Mouse (Mus musculus): ENCODE data around the gene Mob3b.

Mob3b gene

DNA sequence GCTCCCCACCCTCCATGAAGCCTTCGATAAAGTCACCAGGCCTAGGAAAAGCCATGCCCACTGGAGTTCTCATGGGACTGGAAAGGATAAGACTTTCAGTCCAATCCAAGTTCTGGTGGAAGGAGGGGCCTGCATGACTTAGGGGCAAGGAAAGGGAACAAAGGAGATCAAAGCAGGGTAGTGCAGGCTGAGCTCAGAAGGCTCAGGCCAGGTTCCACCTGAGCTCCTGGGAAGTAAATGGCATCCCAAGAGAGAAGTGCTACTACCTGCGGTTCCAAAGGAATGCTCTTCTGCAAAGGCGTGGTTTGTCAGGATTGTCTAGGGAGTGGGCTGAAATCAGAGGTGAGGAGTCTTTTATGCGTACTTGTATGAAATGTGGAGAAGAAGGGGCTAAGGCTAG is 44.8 kb downstream of the Mob3b start:
- no peak for DNase-seq

DNA sequence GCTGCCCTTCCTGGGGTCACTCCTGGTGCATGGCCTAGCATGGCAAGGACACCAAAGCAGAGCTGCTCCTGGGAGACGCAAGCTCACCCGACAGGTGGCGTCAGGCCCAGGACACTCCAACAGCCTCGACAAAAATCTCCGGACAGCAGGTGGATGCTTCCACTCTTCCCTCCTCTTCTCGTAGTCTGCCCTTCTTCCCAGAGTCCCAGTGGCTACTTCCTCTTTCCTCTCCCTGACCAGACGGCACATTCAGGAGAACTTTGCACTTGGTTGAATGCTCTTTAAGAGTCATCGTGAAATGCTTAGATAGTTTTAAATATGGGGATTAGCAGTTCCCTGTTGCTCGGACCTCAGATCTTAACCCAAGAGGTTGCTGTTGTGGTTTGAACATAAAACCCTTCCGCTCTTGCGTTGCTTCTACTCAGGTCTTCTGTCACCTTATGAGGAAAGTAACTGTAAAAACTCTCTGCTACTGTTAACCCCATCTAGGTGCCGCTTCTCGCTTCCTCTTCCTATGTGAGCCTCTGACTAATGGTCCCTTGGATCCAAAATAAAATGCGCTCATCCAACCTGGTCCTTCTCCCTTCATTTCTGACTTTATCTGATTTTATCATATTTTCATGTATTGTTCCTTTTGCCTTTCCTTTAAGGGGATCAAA is 52.0 kb downstream of the Mob3b start:
- no peak for DNase-seq

DNA sequence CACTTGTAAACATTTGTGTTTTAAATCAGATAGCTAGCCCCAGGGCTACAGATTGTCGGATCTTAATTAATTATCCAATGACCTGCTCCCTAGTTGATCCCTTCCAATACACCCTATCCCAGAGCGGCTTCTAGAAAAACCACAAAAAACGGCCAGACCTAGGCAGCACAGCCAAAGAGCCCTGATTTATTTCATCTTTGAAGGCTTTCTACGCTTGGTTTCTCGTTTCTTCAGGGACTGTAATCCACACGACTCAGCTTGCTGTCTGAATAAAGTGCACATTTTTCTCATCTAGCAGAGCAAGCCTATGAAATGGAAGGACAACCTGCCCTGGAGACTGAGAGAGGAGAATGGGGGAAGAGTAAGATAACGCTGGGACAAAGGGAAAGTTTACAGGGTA is 56.1 kb downstream of the Mob3b start:
- DNase-seq = no peak

DNA sequence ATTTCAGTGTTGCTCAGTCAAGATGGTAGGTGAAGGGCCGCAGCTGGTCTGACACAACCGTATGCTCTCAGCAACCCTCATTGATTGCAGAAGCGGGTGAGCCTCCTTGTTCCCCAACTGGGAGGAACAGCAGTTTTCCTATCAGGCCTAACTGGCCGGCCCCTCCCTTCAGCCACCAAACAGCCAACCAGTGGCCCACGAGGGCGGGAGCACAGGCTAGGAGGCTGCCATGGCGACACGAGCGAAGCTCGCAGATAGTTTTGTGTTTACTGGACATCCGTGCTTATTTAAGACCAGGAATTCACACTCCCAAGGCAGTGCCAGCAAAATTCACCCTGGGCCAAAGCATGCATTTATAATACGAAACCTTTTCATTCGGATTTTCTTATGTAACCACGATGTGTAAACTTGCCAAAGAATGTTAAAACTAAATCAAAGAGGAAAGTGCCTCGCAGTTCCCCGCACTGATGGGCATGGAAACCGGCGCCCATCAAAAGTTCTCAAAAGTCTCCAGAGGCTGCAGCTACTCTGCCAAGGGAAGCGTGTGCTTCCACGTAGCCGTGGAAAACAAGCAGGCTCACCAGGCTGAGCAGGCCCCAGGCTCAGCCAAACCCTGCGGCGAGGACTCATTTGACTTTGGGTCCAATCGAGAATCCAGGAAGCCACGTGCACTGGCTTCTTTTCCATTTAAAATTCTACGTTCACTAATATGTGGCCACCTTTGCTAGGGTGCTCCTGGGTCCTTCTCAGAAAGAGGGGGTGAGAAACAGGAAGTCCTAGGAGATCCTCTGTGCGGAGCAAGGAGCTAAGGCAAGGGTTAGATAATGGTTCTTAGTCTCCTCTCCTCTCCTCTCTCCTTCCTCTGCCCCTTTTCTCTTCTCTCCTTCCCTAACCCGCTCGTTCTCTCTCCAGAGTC is 57.2 kb downstream of the Mob3b start:
- peak; percentile 51 for DNase-seq

DNA sequence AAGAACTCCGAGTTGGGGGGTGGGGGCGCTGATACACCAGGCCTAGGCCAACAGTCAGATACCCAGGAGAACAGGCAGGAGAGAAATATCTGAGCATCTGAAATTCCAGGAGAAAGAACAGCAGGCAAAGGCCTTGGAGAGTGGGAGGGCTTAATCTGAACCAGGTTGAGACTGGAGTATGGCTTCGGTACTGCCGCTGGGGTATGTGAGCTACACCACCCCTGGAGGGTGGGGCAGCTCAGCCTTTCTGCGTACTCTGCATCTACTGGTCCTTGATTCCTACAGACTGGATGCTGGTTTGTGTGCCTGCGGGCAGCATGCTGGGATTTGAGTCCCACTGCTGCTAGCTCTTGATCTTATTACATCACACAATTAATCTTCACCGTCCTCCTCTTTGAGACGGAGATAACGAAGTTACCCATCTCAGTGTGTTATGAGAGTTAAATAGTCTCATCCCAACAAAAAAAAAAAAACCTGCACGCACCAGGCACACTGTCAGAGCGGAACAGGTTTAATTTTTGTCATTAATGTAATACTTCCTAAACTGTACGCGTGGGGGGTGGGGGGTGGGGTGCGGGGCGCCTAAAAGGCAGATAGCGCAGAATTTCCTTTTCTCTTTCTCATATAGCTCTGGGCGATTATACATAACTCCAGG is 57.9 kb downstream of the Mob3b start:
- no peak for DNase-seq

DNA sequence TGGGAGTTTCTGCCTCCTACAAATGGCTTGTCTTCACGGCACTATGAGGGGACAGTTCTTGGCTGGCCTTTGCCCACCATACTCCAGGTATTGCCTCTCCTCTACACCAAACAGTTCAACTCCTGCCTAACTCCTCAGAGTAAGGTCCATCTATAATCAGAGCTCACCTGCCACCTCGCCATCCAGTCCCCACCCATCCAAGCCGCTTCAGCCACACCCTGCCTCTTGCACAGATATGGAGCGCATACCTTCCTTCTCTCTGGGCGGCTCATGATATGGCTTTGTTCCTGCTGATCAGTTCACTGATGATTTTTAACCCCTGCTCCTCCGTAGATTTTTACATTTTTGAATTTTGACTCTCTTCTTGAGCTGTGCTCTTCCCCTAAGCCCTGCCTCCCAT is 58.7 kb downstream of the Mob3b start:
- no peak for DNase-seq

DNA sequence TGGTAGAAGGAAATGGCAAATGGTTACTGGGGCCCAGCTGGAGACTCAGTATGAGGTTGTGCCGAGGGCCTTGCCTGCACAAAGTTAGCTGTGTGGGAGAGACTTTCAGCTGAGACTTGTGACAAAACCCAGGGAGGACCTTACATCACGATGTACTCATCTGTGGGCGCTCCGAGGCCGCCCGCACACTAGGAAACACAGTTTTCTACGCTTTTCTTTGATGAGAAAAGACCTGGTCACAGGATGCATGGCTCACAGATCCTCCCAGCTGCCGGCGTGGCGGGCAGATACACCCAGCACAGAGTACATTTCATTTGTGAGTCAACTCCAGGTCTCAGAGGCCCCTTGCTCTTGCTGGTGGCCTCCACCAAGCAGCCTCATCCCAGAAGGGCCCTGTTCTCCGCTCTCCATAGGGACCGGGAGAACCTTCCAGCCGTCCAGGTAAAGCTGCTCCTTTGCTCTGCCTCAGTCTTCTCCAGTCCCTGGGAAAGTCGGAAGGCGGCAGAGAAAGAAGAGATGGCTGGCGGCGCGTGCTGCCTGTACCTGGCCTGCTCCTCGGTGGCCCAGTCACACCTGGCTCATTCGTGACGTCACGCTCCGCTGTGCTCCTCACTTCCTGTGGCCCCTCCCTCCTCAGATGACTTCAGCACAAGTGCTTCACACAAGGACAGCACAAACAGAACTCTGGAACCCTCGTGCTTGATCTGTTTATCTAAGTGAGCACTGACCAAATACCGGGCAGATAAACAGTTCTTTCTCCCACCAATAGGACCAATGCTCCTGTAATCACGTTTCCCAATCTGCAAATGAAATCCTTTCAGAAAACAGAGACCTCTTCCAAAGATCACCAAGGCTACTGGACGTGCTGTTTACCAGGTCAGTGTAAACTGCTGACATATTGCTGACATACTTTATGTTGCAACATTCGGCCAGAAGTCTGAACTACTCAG is 60.8 kb downstream of the Mob3b start:
- no peak for DNase-seq

DNA sequence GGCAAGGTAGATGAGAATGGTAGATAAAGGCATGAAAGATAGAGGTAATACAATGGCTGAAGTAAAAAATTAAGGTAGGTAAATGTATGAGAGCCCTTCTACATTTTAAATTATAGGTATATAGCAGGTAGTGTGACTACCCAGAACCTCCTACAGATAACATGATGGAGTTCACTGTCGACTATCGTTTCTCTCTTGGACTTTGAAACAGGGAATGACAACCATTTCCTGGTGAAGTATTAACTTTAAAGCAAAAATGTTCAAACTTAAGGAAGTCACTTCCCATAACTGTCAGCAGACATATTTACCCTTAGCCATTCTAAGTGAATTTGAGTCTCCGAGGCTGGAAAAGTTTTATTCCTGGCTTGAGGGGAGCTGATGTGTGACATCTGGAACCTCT is 64.8 kb downstream of the Mob3b start:
- DNase-seq = no peak

DNA sequence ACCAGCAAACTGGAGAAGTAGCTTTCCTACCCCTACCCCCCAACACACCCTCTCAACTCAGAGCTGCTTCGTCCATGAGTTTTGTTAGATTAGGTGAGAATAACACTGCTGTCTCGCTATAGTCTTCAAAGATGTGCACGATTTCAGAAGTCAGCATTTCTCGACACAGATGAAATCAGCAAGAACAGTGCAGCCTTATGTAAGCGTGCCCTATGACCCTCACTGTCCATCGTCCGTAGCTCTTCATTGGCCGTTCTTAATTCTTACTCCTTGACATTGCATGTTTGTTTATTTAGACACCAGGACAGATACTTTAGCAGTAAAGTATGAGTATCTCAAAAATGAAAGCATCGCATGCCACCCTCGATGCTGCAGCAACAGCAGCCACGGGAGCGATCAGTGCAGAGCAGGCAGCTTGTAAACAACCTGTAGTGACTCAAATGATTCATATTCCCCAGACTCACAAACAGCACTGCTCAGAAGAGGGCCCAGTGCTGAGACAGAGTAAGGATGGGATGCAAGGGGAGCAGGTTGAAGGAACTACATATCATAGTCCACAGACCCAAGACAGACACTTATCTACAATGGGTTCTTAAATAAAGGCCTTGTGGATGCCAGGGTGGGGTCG is 66.0 kb downstream of the Mob3b start:
- no peak for DNase-seq

DNA sequence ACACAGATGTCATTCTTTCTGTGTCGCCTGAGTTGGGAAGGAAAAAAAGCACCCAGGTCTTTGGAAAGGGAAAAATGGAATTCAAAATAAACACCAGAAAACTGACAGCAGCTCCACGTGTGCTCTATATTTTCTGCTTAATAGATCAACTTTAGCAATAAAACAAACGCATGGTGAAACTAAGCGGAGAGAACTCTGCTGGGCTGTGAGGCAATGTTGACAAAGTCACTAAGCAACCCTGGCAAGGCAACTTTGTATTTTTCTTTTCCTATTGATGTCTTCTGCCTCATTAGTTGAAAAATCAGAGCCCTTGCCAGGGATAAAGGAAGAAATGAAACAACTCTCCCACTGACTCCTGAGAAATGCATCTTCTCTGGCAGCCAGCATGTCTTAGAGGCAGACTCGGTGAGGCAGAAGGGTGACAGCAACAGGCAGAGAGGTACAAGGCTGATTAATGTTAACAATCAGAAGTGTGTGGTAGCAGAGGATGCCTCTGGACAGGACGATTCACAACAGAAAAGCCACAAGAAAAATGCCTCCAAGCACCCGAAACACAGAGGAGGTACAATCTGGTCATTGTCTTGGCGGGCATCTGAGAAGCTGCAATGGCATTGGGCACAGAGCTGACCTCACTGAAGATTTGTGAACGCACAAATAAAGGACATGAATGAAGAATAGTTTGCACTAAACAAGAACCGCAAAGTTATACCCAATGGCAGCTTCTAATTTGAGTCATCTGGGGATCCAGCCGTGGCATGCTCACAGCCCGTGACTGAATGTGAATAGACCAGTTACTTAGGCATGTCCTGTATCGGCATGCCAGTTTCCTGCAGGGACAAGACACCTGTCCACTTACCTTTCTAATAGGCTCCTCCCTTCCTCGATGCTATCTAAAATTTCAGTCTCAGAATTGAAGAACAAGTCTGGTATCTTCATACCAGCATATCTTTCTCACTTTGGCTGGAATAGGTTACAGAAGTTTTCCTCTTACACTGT is 67.7 kb downstream of the Mob3b start:
- DNase-seq = peak; percentile 11

DNA sequence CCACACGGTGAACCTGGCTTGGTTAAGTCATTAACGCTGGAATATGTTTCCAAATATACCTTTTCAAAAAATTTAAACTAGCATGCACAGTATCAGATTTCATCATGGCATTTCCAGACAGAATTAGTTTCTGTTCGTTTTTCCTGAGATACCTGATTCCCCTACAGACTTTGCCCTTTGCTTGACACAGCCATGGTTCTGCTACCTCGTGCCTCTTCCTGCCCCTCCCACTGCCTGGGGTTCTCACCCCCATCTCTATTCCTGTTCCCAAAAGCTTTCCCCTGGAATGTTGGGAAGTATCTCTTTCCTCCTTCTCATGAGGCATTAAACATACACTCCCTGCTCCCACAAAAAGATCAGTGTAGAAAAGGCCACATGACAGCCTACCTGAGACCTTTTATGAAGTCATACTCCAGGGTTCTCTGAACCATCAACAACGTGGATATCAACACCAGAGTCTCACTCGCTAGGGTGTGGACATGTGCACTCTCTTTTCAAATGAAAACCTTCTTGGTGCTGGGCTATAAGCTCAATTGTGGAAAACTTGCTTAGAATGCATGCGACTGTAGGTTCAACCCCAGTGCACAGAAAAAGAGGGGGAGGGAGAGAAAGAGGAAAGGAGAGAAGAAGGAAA is 71.1 kb downstream of the Mob3b start:
- DNase-seq = no peak

DNA sequence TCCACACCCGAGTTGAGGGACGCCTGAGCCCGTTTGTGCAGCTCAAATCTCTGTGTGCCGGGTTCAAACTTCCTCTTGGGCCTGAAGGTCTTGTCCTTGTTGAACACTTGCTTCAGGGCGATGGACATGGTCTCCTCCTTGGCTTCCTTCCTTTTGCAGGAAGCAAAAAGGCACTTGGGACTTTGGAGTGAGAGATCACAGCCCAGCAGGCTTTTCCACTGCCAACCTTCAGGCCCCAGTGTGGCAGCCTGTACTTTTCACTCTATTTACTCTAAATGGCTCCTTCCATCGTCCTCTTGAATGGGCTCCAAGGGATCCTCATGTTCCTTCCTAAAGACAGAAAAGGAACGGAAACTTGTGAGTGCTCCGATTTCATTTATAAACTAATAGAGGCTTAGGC is 73.2 kb downstream of the Mob3b start:
- no peak for DNase-seq

DNA sequence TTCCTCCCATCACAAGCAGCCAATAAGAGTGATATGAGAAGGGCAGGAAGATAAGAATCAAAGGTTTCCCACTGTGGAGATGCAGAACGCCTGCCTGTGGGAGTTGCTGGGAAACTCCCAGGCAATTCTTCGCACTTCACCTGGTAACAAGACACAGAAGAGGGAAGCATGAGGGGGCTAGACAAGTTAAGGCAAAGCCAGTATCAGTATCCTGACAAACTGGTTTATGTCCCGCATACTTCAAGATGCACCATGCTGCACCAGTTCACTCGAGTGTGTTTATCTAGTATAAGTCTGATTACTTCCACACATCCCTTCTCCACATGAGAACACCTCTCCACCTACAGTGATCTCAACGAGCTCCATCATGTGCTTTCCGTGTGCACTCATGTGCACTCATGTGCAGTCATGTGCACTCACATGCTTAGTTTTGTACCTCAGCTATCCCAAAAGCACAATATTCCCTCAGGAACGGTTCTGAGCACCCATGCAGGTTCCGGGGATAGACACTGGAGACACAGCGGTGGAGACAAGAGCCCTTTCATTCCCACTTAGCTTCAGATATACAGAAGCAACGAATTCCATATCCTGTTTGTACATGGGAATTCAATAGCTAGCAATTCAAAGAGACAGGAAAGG is 74.7 kb downstream of the Mob3b start:
- DNase-seq = no peak

DNA sequence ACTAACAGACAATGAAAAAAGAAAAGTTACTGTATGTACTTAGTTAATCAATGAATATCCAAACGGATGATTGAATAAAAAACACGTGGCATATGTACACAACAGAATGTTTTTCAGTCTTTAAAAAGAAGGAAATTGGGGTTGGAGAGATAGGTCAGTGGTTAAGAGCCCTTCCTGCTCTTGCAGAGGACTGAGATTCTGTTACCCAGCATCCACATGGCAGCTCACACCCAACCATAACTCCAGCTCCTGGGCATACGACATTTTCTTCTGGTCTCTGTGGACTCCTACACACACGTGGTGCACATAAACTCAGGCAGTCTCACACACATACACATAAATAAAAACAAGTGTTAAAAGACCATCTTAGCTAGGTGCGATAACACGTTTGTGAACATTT is 77.0 kb downstream of the Mob3b start:
- DNase-seq = no peak

DNA sequence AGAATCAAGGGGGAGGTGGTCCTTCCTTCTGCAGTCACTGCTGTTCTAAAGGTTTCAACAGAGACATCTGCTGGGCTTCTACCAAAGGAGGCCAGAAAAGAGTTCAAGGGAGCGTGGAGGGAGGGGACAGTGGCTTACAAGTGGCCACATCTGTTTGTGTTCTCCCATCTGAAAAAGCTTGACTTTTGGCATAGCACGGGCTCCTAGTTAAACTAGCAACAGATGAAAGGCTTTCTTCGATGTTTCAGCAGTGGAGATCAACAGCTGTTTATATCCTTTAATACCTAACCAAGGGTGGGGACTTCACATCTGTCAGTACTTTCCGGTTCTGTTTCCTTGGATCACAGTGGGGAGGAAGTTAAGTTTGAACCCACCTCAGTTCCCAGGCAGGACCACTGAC is 88.5 kb downstream of the Mob3b start:
- no peak for DNase-seq

DNA sequence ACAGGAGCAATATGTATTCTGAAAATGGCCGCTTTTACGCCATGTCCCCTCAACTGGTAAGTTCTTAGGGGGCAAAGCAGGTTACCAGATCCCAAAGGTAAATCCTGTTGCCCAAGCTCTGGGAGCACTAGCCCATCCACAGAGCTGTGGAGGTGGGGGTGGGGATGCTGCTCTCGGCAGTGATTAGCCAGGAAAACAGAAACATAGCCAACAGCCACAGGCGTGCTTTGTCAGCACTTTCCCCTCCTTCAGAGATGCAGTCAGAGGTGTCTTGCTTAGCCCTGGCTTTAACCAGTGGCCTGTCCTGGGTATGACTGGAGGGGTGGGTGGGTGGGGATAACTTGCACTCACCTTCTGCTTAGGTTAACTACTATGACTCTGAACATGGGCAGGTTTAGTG is 91.1 kb downstream of the Mob3b start:
- no peak for DNase-seq

DNA sequence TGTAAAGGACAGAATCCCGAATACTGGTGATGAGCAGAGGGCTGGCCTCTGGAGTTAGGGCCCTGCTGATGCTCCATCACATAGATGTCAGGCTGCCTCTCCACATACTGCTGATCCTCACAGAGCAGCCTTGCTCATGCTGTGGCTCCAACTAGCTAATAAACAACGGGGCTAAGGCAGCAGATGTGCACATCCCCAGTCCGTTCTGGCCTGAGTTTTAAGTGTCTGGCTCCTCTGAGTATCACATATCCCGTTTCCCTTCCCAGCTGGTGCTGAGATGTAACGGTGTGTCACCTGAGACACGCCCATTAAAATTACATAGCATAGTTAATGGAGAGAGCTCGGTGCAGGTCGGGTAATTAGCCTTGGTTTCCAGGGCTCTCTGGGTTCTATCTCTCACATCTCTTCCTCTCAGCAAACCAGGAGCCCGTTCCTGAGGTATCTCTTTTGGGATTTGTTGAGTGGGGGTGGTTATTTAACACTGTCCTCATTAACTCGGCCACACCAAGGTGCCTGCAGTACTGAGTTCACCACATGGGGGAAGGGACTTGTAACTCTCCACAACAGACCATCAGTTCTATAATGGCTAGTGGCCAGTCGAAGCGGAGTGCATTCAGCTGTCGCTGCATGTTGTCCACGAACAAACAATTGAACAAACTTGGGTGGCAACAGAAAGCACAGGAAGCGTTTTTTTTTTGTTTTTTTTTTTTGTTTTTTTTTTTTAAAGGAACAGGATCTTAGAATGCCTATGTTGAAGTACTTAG is 92.0 kb downstream of the Mob3b start:
- DNase-seq = peak; percentile 14

DNA sequence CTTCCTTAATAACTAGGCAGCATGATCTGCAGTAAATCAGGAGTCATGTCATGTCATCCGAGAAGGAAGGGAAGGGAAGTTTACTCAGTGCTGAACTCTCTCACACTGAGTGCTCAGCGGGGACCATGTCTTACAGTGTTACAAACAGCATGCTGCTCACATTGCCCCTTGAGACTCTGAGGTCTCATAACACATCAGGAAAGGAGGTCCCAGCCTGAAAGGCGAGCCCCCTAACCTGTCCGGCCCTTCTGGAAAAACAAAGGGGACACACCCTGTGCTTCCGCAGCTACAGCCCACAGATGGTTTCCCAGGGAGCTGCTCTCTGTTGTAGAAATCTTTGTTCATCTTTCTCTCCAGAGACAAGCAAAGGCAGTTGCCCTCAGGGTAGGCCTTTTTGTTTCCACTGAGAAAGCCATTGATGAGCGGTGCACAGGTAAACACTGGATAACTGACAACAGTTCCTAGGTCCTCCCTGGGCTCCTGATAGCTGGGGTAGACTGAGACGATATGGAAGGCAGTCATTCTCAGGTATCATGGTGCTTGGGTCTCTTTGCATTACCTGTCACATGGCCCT is 94.1 kb downstream of the Mob3b start:
- no peak for DNase-seq

DNA sequence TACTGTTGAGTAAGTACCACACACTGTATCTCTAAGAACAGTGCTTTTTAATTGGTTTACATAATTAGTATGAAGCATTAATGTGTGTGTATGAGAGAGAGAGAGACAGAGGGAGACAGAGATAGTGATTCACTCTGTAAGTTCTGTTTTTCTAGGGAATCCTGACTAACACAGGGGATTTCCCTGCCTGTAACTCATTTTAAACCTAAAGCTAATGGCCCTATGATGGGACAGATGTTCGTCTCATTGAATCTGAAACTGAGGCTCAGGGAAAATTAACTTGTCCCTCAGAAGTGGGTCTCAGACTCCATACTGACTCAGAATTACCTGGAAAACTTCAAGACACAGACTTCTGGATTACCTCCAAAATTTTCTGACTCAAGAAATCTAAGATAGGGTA is 96.3 kb downstream of the Mob3b start:
- DNase-seq = no peak

Data from cerebellum, adult 9-10 months (tissue).